Mouse (Mus musculus): ENCODE measurements at regions not wholly inside any gene's neighbourhood (a gene's known extent, or its start where the extent isn't known, plus 50 kb on each side); places are given as distances from the start of the nearest gene placed in this dataset.

DNA sequence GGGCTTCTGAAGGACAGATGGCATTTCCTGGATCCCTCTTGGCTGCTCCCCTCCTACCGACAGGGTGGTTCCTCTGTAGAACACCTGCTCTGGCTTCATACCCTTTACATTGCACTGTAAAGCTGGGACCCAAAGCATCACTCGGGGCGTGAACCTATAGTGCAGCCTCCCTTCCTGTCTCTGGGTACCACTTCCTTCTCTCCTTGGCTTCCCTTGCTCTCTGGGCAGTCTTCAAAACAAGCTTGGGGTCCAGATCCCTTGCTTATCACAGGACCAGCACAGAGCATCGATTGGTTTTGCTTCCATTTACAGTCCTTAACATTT is 346.4 kb downstream of the Rnf144a start:
- DNase-seq (ENCODE audit: low spot score) = no peak

DNA sequence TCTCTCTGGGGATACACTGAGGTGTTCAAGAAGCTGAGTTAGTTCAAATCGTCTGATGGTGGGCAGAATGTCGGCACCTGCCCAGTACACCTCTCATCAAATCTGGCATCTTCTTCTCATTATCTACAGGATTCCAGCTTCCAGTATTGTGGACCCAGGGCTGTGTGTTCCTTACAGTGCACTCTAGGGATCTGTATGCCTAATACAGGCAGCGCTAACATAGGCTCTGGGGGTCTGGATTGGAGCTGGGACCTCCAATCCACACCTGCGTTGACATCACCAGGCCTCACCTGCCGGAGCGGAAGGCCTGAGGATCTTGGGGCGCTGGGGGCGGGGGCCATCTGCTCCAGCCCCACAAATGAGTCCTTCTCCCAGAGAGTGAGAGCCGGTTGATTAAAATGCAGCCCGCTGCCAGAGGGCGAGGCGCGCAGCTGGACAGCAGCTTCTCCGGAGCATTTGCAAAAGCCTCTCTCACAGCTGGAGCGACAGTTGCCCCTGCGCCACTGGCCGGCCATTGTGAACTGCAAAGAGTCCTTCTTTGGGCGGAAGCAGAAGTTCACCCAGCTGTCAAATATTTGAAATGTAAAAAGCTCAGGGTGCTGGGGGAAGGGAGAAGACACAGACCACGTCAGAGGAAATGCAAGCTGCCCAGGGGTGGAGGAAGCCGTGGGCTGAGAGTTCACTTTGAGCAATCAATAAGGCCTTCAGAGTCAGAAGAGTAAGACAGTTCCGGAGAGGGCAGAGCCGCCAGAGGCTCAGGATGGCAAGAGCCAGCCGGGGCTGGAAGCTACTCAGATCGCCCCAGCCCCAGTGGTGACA is 347.0 kb downstream of the Rnf144a start:
- no peak for DNase-seq (ENCODE audit: low spot score)

DNA sequence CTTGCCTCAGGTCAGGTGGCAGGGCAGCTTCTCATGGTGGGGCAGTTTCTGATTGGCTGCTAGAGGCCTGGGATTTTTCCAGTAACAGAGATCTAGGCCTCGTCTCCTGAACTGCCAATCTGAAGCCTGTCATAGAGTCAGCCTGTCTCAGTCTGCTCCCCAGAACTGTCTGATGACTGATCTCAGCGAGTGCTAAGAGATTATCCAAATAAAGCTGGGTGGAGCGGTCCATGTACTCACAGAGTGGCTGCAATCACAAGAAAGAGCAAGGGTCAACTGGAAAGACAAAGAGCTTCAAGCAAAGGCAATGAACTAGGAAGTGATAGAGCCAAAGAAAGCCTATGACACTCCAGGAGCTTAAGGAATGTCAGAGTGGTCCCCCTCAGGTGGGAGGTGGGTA is 354.7 kb downstream of the Rnf144a start:
- DNase-seq (ENCODE audit: low spot score) = no peak

DNA sequence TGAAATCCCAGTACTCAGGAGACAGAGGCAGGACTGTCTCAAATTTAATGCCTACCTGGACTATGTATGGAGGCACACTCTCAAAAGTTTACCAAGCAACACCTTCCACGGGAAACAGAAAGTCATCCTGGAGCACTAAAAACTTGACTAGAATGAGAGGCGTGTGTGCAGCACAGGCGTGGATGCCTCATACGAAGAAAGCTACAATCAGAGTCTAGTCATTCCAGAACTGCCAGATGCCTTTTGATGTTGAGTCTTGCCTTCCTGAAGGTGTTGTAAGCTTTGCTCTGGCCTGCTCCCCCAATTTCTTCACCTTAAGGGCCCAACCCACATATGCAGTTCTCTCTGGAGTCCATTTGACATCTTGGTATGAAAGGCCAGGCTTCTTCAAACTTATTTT is 356.0 kb downstream of the Rnf144a start:
- DNase-seq (ENCODE audit: low spot score) = no peak

DNA sequence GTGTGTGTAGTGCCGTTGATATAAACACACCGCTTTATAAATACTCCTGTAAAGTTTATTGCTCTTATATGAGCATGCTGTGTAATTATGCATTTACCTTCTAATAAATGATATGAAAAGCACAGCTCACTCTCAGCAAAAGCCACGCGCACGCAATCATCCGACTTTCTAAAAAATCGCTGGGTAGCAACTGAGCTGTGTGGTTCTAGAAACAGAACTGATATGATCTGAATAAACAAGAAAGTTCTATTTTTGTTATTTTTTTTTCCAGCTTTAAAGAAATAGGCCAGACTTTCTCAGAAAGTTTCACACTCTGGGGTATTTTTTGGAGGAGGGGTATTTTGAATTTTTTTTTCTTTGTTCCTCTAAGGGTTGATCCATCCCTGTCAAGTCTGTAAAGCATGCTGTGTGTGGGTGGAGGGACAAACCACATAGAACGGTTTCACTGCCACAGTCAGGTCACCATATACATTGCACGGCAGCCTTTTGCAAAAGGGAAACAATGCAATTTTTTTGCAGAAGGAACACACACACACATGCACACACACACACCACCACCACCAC is 357.5 kb downstream of the Rnf144a start:
- DNase-seq (ENCODE audit: low spot score) = no peak

DNA sequence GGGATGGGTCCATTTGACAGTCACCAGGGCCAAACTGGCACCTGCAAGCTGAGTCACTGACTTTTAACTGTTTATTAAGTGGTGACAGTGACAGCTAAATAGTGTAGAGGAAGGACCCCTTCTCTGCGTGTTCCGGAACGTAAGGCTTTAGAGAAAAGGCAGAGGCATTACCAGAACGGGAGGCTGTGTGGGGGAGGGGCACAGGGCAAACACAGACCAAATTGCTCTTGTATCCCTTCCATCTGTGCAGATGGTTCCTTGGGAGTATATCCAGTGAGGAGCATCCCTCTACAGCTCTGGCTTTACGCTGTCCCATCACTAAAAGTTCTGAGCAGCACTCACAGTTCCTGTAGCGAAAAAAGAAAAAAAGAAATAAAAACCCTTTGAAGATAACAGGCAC is 368.1 kb downstream of the Rnf144a start:
- no peak for DNase-seq (ENCODE audit: low spot score)

DNA sequence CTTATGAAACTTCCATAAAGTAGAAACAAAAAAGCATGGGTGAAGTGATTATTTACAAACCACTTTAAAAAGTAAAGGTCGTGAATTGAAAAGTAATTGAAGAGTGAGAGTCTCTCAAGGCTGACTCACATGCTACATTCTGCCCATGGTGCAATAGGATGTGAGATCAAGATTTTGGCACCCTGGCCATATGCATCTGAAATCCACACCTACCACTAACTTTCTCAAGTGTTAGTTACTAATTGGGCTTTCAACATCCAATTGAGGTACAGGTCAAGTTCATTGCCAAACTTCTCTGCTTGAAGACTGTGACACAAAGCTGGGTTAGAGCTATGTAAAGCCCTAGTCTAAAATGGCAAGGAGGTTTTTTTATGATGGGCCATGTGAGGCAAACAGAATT is 369.7 kb downstream of the Rnf144a start:
- no peak for DNase-seq (ENCODE audit: low spot score)

DNA sequence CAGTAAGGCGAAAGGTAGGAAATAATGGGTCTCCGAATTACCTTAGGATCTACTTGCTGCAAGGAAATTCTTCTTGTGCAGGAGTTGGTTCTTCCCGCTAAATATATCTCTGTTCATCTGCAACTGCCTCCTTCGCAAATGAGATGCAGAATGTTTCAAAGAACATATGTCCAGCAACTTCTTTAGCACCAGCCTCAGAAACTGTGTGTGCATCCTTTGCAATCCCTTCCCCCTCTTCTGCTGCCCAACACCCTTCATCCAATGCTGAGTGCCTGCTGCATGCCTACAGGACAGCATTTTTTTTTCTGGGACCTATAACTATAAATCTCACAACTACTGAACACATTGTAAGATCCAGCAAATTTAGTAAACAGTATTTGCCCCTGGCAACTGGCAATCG is 402.1 kb downstream of the Rnf144a start:
- DNase-seq (ENCODE audit: low spot score) = no peak

DNA sequence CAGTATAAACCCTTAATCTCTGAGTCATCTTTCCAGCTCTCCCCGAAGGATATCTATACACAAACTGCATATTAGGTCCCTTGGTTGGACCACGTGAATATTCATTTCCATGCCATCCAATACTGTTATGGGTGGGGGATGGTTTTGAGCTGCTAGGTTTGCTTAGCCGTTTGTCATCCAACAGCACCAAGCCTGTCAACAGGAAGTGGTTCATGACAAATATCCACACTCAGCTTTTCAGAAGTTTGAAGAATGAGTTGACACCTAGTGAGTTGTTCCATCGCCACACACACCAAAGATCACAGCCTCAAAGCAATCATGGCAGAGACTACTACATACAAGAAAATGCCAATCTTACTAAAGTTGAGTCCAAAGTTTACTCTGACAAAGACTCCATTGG is 421.0 kb downstream of the Rnf144a start:
- no peak for DNase-seq (ENCODE audit: low spot score)

DNA sequence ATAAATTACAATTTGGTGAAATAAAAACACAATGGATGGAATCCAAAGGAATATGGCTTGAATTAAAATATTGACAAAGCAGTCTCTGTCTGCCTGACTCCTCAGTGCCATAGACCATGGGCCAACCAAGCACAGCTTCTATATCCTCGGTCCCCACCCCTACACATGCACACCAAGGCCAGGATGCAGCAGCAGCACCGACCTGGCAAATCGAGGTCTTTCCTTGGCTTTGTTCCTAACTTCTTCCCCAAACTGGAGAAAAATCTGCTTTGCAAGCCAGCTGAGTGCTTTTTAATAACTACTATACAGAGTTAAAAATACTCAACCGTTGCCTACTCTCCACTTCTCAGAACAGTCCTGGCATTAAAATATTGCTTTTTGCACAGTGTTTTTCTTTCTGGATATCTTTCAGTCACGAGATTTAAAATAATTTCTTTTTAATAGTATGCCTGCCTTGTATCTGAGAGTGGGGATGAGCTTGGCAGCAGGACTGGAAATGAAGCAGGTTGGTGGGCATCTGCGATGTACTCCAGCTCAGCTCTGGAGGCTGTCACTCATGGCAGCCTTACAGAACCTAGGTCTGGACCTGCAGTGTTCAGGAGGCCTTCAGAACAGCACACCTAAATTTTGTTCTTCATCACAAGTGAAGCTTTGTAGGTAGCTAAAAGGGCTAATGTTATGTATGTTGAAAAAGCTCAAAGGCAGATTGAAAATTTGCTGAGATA is 423.1 kb downstream of the Rnf144a start:
- DNase-seq (ENCODE audit: low spot score) = peak; percentile 5

DNA sequence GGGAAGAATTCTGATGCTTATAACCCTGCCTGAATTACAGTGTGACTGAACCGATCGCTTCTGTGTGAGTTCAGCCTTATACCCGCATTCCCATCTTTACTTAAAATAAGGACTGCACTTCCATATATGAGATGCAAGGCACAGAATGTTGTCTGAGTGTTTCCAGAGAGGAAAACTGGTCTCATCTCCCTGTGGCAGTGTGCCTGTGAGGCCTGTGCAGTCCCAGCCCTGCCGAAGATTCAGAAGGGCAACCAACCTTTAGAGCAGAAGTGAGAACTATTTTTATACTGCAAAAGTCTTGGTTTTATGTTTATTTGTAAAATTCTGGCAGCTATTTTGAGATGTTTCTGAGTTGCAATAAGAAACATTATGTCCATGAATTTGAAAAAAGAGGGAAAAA is 432.5 kb downstream of the Rnf144a start:
- no peak for DNase-seq (ENCODE audit: low spot score)

DNA sequence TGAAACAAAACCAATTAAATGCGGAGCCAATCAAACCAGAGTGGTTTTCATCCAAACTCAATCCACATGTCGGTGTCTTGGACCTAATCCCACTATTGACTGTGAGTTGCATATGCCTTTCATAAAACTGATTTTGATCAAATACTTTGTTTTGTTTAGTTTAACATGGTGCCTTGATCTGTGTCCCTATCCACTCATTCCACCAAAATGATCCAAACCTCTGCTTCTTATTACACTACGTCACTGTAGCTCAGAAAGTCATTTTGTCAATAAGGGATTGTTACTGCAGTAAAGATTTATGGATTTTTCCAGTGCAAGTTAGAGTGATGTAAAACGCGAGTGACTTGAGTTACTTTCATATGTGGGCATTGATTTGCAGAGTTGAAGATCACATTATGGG is 436.7 kb downstream of the Rnf144a start:
- DNase-seq (ENCODE audit: low spot score) = no peak

DNA sequence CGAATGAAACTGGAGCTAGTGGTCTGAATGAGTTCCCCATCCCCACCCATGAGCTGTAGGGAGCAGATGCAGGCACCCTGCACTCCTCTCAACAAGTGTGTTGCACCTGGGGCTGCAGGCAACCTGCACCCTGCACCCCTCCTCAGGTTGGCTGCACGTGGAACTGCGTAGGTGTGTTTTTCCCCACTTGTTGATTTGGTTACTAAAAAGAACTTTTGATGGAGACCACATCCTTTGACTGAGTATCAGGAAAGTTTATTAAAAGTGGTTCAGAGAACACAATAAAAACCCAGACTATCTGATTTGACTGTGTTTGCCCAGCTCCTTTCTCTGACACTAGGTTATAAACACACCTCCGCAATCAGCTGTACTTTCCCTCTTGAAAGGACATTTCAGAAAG is 456.5 kb downstream of the Rnf144a start:
- DNase-seq (ENCODE audit: low spot score) = no peak

DNA sequence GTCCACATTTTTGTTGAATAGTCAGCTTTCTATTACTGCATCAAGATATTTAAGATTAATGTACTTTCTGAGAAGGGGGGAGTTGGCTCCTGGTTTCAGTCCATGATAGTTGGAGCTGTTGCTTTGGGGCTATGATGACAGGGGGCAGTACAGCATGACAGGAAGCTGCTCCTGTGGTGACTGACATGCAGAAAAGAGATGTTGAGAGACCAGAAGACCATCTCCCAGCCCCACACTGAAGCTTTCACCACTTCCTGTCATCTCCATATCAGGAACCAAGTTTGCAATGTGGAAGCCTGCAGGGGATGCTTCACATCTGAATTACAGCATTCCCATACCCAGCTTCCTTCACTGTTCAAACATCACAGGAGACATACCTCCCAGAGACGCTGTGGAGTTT is 457.5 kb downstream of the Rnf144a start:
- no peak for DNase-seq (ENCODE audit: low spot score)

DNA sequence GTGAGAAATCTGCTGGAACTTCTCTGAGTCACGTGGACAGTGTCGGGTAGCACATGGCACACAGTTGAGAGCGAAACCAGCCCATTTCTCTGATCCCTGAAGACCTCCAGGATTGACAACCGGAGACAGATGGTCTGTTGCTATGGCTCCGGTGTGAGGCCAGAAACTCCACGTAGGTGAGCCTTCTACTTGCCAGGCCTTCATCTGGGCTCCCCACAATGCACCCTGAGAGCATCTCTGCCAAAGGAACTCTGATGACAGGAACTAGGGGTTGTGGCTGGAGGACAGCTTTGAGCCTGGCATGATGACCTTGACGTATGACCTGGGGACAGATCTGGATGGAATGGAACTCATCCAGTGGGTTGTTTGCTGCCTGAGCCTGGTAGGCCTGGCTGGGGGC is 467.9 kb downstream of the Rnf144a start:
- no peak for DNase-seq (ENCODE audit: low spot score)

DNA sequence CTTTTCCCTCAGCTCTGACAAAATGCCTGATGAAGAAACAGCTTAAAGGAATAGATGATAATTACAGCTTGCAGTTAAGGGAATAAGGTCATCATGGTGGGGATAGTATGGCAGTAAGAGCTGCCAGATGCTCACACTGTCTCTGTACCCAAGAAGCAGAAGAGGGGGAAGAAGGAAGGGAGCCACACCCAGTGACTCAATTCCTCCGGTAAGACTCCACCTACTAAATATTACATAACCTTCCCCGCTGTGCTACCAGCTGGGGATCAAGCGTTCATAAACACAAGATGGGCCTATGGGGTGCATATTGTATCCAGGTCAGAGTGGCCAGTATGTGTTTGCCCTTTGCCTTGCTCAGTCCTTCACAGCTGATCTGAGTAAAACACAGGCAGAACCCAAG is 468.9 kb downstream of the Rnf144a start:
- DNase-seq (ENCODE audit: low spot score) = no peak

DNA sequence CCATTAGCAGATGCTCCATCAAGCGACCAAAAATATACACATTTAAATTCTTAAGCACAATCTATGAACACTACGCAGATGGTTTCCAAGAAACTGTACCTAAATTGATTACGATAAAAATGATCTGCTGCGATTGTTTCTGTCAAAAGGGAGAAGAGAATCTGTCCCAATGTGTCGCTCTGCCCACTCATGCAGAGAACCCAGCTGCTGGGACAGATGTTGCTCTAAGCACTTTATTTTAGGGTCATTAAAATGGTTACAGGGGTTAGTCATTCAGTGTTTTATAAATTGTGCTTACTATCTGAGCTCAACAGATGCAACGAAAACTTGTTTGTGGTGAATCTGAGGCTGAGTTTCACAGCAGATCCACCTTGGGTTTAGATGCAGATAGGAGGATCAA is 476.2 kb downstream of the Rnf144a start:
- no peak for DNase-seq (ENCODE audit: low spot score)

DNA sequence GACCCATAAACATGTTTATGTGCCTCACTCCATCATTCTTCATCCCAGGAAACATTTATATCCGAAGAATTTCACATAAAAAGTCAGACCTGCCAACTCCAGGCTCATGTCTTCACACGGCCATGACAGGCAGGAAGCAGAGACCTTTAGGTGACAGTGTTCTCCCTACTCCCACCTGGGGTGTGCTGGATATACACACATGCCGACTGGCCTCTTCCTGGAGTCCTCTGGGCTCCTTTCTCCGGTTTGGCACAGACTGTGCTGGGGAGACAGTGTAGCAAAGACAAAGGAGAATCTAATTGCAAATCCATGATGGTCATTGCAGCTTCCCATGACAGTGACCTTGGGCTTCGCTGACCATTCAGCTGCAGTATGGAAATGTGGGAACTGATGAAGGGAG is 480.1 kb downstream of the Rnf144a start:
- DNase-seq (ENCODE audit: low spot score) = no peak

DNA sequence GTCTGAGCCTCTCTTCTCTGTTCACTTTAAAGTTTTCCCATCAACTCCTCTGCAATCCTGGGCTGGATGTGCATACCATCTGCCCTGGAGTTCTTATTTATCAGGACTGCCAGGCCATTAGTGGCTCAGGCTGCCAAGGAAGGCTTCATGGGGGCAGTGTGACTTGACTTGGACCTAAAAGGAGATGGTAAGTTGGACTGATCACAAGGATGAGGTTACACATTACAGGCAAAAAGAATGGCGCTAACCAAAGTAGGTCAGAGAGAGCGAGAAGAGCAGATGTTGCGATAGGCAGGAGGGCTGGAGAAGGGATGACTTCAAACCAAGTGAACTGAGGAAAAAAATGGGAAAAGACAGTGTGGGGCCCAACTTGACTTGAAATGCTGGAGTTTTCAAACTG is 480.5 kb downstream of the Rnf144a start:
- DNase-seq (ENCODE audit: low spot score) = no peak

DNA sequence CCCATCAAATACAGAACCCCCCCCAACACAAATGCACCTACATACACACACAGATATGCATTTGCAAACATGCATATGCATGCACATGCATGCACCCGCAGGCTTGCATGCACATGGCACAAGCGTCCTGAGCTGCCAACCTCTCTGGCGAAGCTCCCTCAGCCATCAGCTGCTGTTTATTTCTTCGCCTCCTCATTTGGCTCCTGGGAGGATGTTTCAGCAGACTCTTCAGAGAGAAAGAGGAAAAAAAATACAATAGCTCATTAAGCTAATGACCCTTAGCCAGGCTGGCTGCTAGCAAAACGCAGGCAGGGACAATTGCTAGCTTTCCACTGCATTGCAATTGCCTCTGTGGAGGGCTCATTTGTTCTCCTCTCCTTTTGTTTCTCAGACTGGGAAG is 488.7 kb downstream of the Rnf144a start:
- DNase-seq (ENCODE audit: low spot score) = peak; percentile 37

DNA sequence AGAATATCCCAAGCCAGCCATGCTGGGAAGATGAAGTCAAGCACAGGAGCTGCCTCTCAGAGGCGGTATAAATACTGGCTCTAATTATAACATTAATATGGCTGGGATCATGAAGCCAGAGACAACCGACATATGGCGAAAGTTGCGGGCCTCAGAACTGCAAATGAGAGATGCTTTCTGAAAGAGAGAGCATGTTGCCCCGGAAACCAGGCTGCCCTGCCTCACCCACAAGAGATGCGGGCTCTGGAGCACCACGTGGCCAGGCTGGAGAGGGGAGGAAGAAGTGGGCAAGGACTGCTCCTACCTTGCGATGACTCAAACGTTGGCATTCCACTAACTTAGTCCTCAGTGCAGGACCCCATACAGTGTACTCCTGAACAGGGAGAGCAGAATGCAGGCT is 490.5 kb downstream of the Rnf144a start:
- DNase-seq (ENCODE audit: low spot score) = peak; percentile 28

DNA sequence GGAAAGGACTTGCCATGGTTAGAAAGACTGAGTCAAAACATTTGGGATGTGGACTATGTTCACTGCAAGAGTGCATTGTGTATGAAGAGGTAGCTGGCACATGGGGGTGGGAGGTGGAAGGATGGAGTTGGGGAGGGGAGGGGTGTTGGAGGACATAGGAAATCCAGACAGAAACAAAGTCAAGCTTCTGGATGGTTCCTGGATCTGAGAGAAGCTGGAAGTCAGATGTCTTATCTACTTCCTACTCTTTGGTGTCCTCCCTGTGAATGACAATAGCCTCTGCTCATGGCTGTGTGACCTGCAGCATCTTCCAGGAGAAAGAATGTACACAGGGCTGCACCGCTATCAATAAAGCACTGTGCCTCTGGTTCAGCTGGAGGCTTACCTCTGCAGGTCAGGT is 491.3 kb downstream of the Rnf144a start:
- no peak for DNase-seq (ENCODE audit: low spot score)

DNA sequence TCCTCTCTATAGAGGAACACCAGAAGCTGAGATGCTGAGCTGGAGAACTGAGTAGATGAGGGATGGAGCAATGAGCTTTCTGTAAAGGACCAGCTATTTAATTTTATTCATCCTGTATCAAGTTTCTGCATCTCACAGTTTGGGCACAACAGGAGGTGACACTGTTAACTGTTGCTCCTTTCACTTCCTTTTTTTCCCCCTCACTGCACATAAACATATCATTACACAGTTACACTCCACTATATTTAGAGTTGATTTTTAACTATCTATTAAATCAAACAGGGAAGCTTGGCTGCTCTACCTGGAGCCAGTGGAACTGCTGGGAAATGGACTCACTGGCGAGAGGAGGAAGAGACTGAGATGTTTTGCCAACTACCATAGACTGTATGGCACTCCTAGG is 509.4 kb downstream of the Rnf144a start:
- no peak for DNase-seq (ENCODE audit: low spot score)

DNA sequence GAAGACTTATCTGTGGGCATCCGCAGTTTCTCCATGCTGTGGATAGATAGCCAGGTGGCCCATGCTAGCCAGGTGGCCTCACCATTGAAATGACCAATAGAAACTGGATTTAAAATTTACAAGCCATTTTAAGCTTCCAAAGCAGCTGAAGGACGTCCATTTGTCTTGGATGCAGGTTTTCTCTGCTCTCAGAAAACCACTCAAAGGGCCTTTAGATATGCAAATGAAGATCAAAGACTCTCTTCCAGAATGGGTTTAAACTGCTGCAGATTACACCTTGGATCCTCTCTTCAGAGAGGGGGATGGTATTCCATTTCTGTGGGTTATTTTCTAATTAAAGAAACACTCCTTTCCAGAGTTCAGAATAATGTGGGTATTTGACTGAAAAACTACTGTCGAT is 518.5 kb downstream of the Rnf144a start:
- DNase-seq (ENCODE audit: low spot score) = no peak
